Mouse (Mus musculus): Measurements from ENCODE around the gene Rheb.
"Not testable (repeated sequence)": the region's sequence is repeated elsewhere in the genome, so short reads cannot be mapped to it uniquely, and the experiment has no call there.

DNA sequence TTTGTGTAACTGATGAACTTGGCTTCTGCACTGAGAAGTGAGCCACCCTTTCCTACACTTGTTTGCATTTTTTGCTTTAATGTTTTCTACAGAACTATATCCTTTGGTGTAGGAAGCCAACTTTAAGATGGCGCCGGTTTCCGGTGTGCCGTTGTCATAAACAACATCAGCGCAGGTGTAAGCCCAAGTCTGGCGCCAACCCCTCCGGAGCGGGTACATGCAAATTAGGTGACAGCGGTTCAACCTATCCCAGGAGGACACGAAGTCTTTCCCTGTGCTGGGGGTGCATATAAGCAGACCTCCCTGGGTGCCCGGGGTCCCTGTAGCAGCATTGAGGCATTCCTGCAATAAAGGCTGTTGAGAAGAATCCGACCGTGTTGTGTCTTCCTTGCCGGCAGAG is 5.8 kb upstream of the Rheb start:
- not testable (repeated sequence) for TF ChIP-seq CTCF (conservative IDR thresholded peaks at IDR 0.05; ENCODE audit: low read length); POU5F1 (IDR thresholded peaks at IDR 0.05; ENCODE audit: borderline replicate concordance, low read length)

All from E14TG2a.4 (cell line).